Mouse (Mus musculus) kidney, postnatal 36 days (tissue): ENCODE measurements around the gene Pcbp2.

Source experiments
- DNase-seq, 2 experiments: peaks; one replicate each; pipeline ENCODE4 v3.0.0; 2021 to 2022; ENCODE audit warnings: mixed read lengths in 2 of 2

Pcbp2 gene

GRCm38 (mm10) chr15:102470183-102470604 is at the start of gene Pcbp2:
Pcbp2 (plus strand) TSS chr15:102470539.
- DNase-seq = peak; percentile 96

GRCm38 (mm10) chr15:102420986-102421385 is 49.4 kb upstream of the Pcbp2 start:
- DNase-seq = no peak

- DNase-seq = peak; percentile 62 to 70
Measured at GRCm38 (mm10) chr15:102421437-102421836, 48.9 kb upstream of the Pcbp2 start.

- DNase-seq = no peak
Measured at GRCm38 (mm10) chr15:102423602-102424240, 46.6 kb upstream of the Pcbp2 start.

GRCm38 (mm10) chr15:102424657-102425056 is 45.7 kb upstream of the Pcbp2 start:
- no peak for DNase-seq

- DNase-seq = no peak
Measured at GRCm38 (mm10) chr15:102426963-102427362, 43.4 kb upstream of the Pcbp2 start.

GRCm38 (mm10) chr15:102432046-102432445 is 38.3 kb upstream of the Pcbp2 start:
- DNase-seq = no peak

- DNase-seq = no peak
Measured at GRCm38 (mm10) chr15:102433173-102433572, 37.2 kb upstream of the Pcbp2 start.

- DNase-seq = peak; percentile 84 to 94
Measured at GRCm38 (mm10) chr15:102442490-102442889, 27.8 kb upstream of the Pcbp2 start.

GRCm38 (mm10) chr15:102445146-102445545 is 25.2 kb upstream of the Pcbp2 start, which contains the start of gene Amhr2:
Amhr2 (plus strand) TSS chr15:102445367.
- DNase-seq = no peak

DNA sequence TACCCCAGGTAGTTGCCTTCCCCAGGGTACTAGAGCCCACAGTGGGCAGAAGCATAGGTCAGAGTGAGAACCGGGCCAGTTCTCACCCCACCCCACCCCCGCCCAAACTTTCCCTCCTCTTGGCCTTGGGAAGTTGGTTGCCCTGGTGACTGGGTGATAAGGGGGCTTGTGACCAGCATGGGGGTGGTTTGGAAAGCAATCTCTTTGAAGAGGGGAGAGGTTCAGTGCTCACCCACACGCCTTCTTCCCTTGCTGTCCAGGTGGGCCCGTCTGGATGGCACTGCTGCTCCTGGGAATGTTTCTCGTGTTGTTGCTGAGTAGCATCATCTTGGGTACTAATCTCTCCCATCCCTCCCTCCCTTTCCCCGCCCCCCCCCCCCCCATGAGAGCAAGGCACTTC is 23.9 kb upstream of the Pcbp2 start:
- no peak for DNase-seq

- no peak for DNase-seq
Measured at GRCm38 (mm10) chr15:102449366-102449765, 21.0 kb upstream of the Pcbp2 start.

- DNase-seq = peak; percentile 57 to 70
Measured at GRCm38 (mm10) chr15:102450928-102451327, 19.4 kb upstream of the Pcbp2 start.

GRCm38 (mm10) chr15:102451666-102452430 is 18.5 kb upstream of the Pcbp2 start:
- DNase-seq = no peak

DNA sequence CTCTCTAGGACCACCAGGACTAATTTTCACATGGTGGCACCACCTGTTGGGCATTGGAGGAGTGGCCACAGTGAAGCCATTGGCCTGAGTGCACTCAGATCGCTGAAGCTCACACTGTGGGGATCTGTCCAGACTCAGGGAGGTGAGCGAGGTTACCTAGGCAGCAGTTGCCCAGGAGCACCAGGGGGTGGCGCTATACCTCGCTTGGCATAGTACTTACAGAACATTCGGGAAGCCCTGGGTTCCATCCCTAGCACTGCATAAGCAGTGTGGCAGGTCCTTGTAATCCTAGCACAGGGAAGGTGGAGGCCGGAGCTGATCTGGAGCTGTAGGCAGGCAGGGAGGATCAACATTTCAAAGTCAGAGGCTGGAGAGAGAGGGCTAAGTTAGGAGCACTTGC is 14.3 kb upstream of the Pcbp2 start:
- DNase-seq = peak in 1 of 2 experiments; percentile 53

GRCm38 (mm10) chr15:102458050-102458736 is 12.1 kb upstream of the Pcbp2 start:
- peak in 1 of 2 experiments; percentile 24 for DNase-seq

DNA sequence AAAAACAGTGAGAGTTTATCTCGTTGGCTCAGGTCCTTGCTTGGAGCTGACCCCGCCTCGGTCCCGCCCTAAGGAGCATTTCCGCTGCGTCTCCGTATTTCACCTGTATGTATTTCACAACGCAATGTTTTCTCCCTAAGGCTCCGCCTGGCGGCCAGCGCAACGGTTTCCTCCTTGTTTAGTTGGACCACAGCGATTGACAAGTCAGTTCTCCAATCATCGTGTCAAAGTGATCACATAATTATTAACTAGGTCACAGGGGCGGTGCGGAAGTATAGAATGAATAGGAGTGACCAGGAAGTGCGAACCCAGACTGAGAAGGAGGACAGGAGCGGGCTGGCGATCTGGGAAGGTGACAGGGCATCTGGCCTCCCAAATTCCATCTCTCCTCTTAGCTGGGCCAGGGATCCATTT is 11.4 kb upstream of the Pcbp2 start, which contains the start of gene Prr13:
Prr13 (plus strand) TSS at position 125 of the 414 bp plus-strand sequence.
- DNase-seq = peak; percentile 95 to 99

- no peak for DNase-seq
Measured at GRCm38 (mm10) chr15:102459381-102459780, 11.0 kb upstream of the Pcbp2 start.

- no peak for DNase-seq
Measured at GRCm38 (mm10) chr15:102459847-102460246, 10.5 kb upstream of the Pcbp2 start.

DNA sequence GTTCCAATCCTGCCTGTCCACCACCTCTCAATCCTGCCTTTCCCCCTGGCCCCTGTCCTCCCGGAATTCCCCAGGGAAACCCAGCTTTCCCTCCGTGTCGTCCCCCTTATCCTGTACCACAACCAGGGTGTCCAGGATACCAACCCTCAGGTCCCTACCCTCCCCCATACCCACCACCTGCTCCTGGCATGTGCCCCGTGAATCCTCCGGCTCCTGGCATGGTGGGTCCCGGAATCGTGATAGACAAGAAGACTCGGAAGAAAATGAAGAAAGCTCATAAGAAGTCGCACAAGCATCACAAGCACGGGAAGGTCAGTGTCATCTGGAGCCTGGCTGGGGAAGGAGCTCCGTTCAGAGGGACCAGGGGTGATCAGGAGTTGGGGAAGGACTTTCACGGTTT is 9.9 kb upstream of the Pcbp2 start:
- DNase-seq = no peak

DNA sequence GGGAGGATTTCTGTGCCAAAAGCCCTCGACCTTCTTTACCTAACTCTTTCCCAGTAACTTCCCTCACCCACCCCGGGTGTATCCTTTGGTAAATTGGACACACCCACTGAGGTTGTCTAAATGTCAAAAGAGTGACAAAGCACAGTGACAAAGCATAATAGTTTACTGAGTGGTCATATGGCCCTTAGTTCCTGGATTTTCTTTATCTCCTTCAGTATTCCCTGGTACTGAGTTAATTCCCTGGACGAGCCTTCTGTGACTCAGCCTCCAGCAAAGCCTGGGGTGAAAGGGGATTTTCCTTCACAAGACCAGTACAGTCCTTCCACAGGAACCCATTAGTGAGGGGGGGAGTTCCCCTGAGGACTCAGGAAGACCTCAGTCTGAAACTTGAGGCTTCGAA is 9.4 kb upstream of the Pcbp2 start:
- DNase-seq = no peak

GRCm38 (mm10) chr15:102461430-102462075 is 8.8 kb upstream of the Pcbp2 start:
- DNase-seq = no peak

DNA sequence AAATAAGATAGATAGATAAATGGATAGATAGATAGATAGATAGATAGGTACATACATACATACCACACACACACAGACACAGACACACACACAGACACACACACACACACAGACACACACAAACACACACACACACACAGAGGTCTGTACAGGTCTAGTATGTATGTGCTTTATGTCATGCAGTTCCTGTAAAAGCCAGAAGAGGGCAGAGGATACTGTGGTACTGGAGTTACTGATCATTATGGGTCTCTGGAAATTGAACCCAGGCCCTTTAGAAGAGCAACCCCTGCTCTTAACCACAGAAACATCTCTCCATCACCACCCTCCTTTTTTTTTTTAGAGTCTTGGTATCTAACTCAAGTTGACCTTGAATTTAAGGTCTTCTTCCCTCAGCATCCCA is 6.7 kb upstream of the Pcbp2 start:
- peak; percentile 40 to 43 for DNase-seq
